14 mouse cellular contexts compared by ENCODE assay signal in the genomic region with DNA sequence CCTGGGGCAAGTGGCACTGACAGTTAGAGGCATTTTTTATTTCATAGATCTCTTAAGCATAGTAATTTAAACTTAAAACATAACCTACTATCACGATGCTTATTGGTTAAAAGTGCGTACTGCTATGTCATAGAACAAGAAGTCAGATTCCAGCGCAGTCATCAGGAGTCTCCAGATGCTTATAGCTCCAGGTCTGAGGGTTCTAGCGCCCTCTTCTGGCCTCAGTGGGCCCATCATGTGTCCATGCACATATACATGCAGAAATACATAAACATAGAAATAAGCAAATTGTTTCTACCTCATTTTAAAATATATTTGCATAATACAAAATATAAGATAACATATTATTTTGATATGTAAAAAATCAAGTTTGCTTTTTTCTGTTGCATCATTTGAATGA.
DNase-seq lines count a peak whose midpoint lies in the region; ATAC-seq and TF ChIP-seq lines count a peak whose summit lies in the region.
"Had no signal": no experiment of that assay in that cellular context is flagged by ENCODE, and none has a peak within 500 bp of the region (broad histone marks: within the 10 kb centered on the region; RNA-seq: fewer than 3 reads in every experiment).

No protein-coding gene starts in this region.

- ATAC-seq in liver, embryonic 11.5 days (replicated peaks; ENCODE audit: low FRiP score), result no peak
- ATAC-seq in inflammation-experienced regulatory T-cells, adult 6 months, result no peak
- ATAC-seq: forebrain, embryonic 16.5 days had no signal

- no peaks in the 10 kb centered on the region for H3K79me2 ChIP-seq in liver, adult 2 months (ENCODE audit: control insufficient read depth, insufficient read depth, low read length)

- no peak overlapping the region for H3K9ac ChIP-seq in liver, adult 2 months (ENCODE audit: low read depth, low read length)
- no peak overlapping the region for H3K9ac ChIP-seq in liver, embryonic 11.5 days (ENCODE audit: low read depth, low read length)
- H3K9ac ChIP-seq in ES-Bruce4 (ENCODE audit: low read depth, poor library complexity, severe bottlenecking), result no peak overlapping the region
- H3K9ac ChIP-seq: hindbrain, embryonic 12.5 days had no signal

- TF ChIP-seq EP300 in ES-Bruce4 (IDR thresholded peaks at IDR 0.05; ENCODE audit: insufficient read depth, low read depth, low read length), result no peak

- WGBS in liver, adult 2 months, result 56% methylated on average over 4 of the region's 4 CpGs
- WGBS in liver, embryonic 11.5 days, result 57% methylated on average over 4 of the region's 4 CpGs

- no peaks in the 10 kb centered on the region for H3K27me3 ChIP-seq in liver, adult 2 months (ENCODE audit: control insufficient read depth, insufficient read depth, low read length)
- no peaks in the 10 kb centered on the region for H3K27me3 ChIP-seq in liver, embryonic 11.5 days (replicated peaks; ENCODE audit: control insufficient read depth, insufficient read depth, low read length)
- no peaks in the 10 kb centered on the region for H3K27me3 ChIP-seq in ES-Bruce4 (ENCODE audit: control insufficient read depth, insufficient read depth, low read length, poor library complexity, severe bottlenecking)
- H3K27me3 ChIP-seq: hindbrain, embryonic 12.5 days had no signal

- no peak overlapping the region for H3K4me2 ChIP-seq in liver, embryonic 11.5 days
- H3K4me2 ChIP-seq: hindbrain, embryonic 12.5 days had no signal

- H3K36me3 ChIP-seq in liver, adult 2 months (ENCODE audit: control insufficient read depth, insufficient read depth, low read length), result no peaks in the 10 kb centered on the region
- H3K36me3 ChIP-seq in liver, embryonic 11.5 days (ENCODE audit: control insufficient read depth, insufficient read depth, low read length), result no peaks in the 10 kb centered on the region
- no peaks in the 10 kb centered on the region for H3K36me3 ChIP-seq in ES-Bruce4 (ENCODE audit: control insufficient read depth, insufficient read depth, low read length, poor library complexity, severe bottlenecking)
- H3K36me3 ChIP-seq: hindbrain, embryonic 12.5 days had no signal

- no peak overlapping the region for H3K27ac ChIP-seq in liver, adult 2 months (replicated peaks; ENCODE audit: insufficient read depth, low read depth, low read length)
- no peak overlapping the region for H3K27ac ChIP-seq in liver, embryonic 11.5 days (ENCODE audit: low read depth, low read length)
- H3K27ac ChIP-seq in ES-Bruce4 (ENCODE audit: insufficient read depth, low read length), result no peak overlapping the region
- H3K27ac ChIP-seq: hindbrain, embryonic 12.5 days had no signal

- H3K9me3 ChIP-seq in liver, embryonic 11.5 days (ENCODE audit: control insufficient read depth, low read length), result no peaks in the 10 kb centered on the region
- H3K9me3 ChIP-seq in ES-Bruce4 (replicated peaks; ENCODE audit: control insufficient read depth, insufficient read depth, low read length, poor library complexity, severe bottlenecking), result no peaks in the 10 kb centered on the region
- H3K9me3 ChIP-seq: hindbrain, embryonic 12.5 days had no signal

- H3K4me3 ChIP-seq in liver, adult 2 months (ENCODE audit: insufficient read depth, low read depth, low read length), result no peak overlapping the region
- H3K4me3 ChIP-seq in liver, embryonic 11.5 days (ENCODE audit: low read depth, low read length), result no peak overlapping the region
- H3K4me3 ChIP-seq in ES-Bruce4 (ENCODE audit: low read depth, low read length), result no peak overlapping the region
- H3K4me3 ChIP-seq: hindbrain, embryonic 12.5 days; myocyte had no signal

- no peaks in the 10 kb centered on the region for H3K4me1 ChIP-seq in liver, adult 2 months (ENCODE audit: control insufficient read depth, insufficient read depth, low read length)
- no peaks in the 10 kb centered on the region for H3K4me1 ChIP-seq in liver, embryonic 11.5 days (replicated peaks; ENCODE audit: control insufficient read depth, insufficient read depth, low read length)
- H3K4me1 ChIP-seq in ES-Bruce4 (ENCODE audit: control insufficient read depth, insufficient read depth, low read length), result no peaks in the 10 kb centered on the region
- H3K4me1 ChIP-seq: hindbrain, embryonic 12.5 days had no signal

- no peak for TF ChIP-seq POLR2A in liver, adult 2 months (IDR thresholded peaks at IDR 0.05; ENCODE audit: extremely low read depth, insufficient read depth, low read length)
- no peak for TF ChIP-seq POLR2A in ES-Bruce4 (IDR thresholded peaks at IDR 0.05; ENCODE audit: insufficient read depth, low read length)

- TF ChIP-seq CTCF in liver, adult 2 months (IDR thresholded peaks at IDR 0.05; ENCODE audit: low read depth, low read length), result peak; percentile 61
- peak; percentile 52 for TF ChIP-seq CTCF in ES-Bruce4 (IDR thresholded peaks at IDR 0.05; ENCODE audit: low read depth, low read length)

- peak; percentile 9 to 32 for DNase-seq in adrenal gland, postnatal 36 days
- no peak for DNase-seq in adrenal gland, adult 18-20 months (ENCODE audit: low spot score in 2 of 2)
- peak; percentile 41 for DNase-seq in liver, adult 2 months (ENCODE audit: extremely low read depth, low read depth, low spot score)
- no peak for DNase-seq in liver, embryonic 11.5 days (ENCODE audit: low spot score)
- peak; percentile 25 for DNase-seq in embryo, embryonic 11 days
- no peak for DNase-seq in right cerebral cortex, adult 18-20 months
- DNase-seq: B cell, adult 2 months; heart, adult 11 months; lung, postnatal 36 days had no signal

Comparison
In these comparisons a context has a peak if more than half of its experiments do, and no peak if none do; other contexts are left out.
1. DNase-seq: peak in adrenal gland, postnatal 36 days (2 of 2), liver, adult 2 months (single experiment) and embryo, embryonic 11 days (single experiment); none in adrenal gland, adult 18-20 months (0 of 2), liver, embryonic 11.5 days (single experiment) and right cerebral cortex, adult 18-20 months (single experiment).